Mouse (Mus musculus) forebrain, embryonic 14.5 days (tissue): ENCODE data around the gene Gm21680. TPM values are rescaled to one million over a fixed set of nuclear protein-coding genes. Genes with fewer than 3 reads are reported as not detected.
"Not testable (repeated sequence)": the region's sequence is repeated elsewhere in the genome, so short reads cannot be mapped to it uniquely, and the experiment has no call there.

ENCODE experiments used
- ATAC-seq: fragments of 200-750 bp; cut with Nextera tagmentation; 2 replicates; pipeline ENCODE4 v1.8.0; 2017; ENCODE audit warnings: mild to moderate bottlenecking, moderate library complexity
- DNase-seq: peaks from one replicate; pipeline ENCODE4 v3.0.0-alpha.2; 2015; ENCODE audit warnings: low spot score
- H3K27ac ChIP-seq: fragments of 300-500 bp; sonication (generic); 2 replicates; pipeline ENCODE4 v1.5.1; 2014; ENCODE audit warnings: low read depth, mild to moderate bottlenecking, control low read depth, low read length, moderate library complexity
- H3K27me3 ChIP-seq: fragments of 300-500 bp; sonication (generic); replicated peaks from 2 replicates; pipeline ENCODE4 v1.6.1; 2014; ENCODE audit warnings: low read length, control low read depth, mixed read lengths; ENCODE audit not compliant: control insufficient read depth, insufficient read depth
- H3K36me3 ChIP-seq: fragments of 300-500 bp; sonication (generic); 2 replicates; pipeline ENCODE4 v1.6.1; 2014; ENCODE audit warnings: low read length, control low read depth; ENCODE audit not compliant: control insufficient read depth, insufficient read depth
- H3K4me1 ChIP-seq: fragments of 300-500 bp; sonication (generic); 2 replicates; pipeline ENCODE4 v1.6.1; 2014; ENCODE audit warnings: antibody characterized with exemption, low read length, control low read depth; ENCODE audit not compliant: control insufficient read depth, insufficient read depth
- H3K4me2 ChIP-seq: fragments of 300-500 bp; sonication (generic); 2 replicates; pipeline ENCODE4 v1.6.1; 2014; ENCODE audit warnings: mild to moderate bottlenecking, control low read depth, low read length
- H3K4me3 ChIP-seq: fragments of 300-500 bp; sonication (generic); 2 replicates; pipeline ENCODE4 v1.5.1; 2014; ENCODE audit warnings: low read depth, low read length, control low read depth
- H3K9ac ChIP-seq: fragments of 300-500 bp; sonication (generic); 2 replicates; pipeline ENCODE4 v1.6.1; 2014; ENCODE audit warnings: mild to moderate bottlenecking, low read length, control low read depth, moderate library complexity
- H3K9me3 ChIP-seq: fragments of 300-500 bp; sonication (generic); replicated peaks from 2 replicates; pipeline ENCODE4 v1.6.1; 2016; ENCODE audit warnings: low read length, control low read depth, mixed read lengths; ENCODE audit not compliant: control insufficient read depth
- WGBS: fragments of 180-500 bp; shearing (Covaris S2); extraction: QIAGEN DNeasy Blood & Tissue Kit; methylation state at CpG from one replicate; pipeline ENCODE4 v1.1.7; 2014; 5-methylcytosine and 5-hydroxymethylcytosine counted together
- polyA plus RNA-seq: library from polyadenylated mRNA; unstranded; fragments of >200 nt; fragmentation: Nextera tagmentation; extraction: Ambion mirVana; gene quantifications from 2 replicates; pipeline ENCODE4 v1.2.1, GENCODE M21; 2014

Gm21680 gene
- not detected in 2 replicates for polyA plus RNA-seq

DNA sequence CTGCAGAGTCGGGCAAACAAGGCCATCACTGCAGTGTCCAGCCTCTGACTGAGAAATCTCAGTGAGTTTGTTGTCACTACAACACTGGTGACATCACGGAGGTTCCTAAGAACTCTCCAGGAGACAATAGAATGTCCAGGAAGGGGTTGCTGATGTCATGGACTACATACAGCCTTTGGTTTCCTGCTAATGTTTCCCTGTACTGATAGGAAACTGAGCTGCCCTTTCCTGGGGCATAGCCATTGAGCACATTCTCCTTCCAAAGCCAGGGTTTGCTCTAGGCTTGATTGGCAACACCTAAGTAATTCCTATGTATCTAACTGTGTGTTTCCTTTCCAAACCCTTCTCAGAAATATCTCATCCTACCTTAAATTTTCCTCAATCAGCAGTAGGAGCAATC lies at the start of gene Gm21680:
Gm21680 (minus strand) TSS at position 101 of the 400 bp plus-strand sequence.
- H3K9ac ChIP-seq: not testable (repeated sequence)
- no CpG with 5 or more reads among the region's 2 CpGs for WGBS

DNA sequence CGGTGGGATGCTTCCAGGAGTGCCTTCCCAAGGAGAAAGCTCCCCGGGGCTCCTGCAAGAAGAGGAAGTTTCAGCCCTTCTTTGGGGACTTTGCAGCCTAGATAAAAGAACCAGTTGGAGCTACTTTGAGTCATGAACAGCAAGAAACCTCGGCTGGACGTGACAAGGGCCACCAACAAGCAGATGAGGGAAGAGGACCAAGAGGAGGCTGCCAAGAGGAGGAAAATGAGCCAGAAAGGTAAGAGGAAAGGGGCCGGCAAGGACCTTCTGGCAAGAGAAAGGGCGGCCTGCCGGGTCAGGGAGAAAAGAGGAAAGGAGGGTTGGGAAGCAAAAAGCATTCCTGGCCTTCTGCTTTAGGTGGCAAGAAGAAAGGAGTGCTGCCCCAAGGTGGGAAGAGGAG lies 35.2 kb upstream of the Gm21680 start:
- H3K4me3 ChIP-seq, H3K9ac ChIP-seq, H3K27ac ChIP-seq, DNase-seq, H3K9me3 ChIP-seq, H3K27me3 ChIP-seq, H3K4me1 ChIP-seq, H3K36me3 ChIP-seq: not testable (repeated sequence)
- WGBS: 78% methylated on average over 6 of the region's 7 CpGs
- ATAC-seq: 0 out of 2 replicates have a peak, but pooled peaks have one; percentile 10
- H3K4me2 ChIP-seq: peak overlapping the region; percentile 74; the same call in 1 of the 2 replicates

More for the DNA sequence above, at the start of gene Gm21680:
- H3K4me2 ChIP-seq, H3K27ac ChIP-seq, H3K4me3 ChIP-seq, H3K36me3 ChIP-seq, ATAC-seq, H3K27me3 ChIP-seq, H3K9me3 ChIP-seq, H3K4me1 ChIP-seq, DNase-seq: not testable (repeated sequence)

DNA sequence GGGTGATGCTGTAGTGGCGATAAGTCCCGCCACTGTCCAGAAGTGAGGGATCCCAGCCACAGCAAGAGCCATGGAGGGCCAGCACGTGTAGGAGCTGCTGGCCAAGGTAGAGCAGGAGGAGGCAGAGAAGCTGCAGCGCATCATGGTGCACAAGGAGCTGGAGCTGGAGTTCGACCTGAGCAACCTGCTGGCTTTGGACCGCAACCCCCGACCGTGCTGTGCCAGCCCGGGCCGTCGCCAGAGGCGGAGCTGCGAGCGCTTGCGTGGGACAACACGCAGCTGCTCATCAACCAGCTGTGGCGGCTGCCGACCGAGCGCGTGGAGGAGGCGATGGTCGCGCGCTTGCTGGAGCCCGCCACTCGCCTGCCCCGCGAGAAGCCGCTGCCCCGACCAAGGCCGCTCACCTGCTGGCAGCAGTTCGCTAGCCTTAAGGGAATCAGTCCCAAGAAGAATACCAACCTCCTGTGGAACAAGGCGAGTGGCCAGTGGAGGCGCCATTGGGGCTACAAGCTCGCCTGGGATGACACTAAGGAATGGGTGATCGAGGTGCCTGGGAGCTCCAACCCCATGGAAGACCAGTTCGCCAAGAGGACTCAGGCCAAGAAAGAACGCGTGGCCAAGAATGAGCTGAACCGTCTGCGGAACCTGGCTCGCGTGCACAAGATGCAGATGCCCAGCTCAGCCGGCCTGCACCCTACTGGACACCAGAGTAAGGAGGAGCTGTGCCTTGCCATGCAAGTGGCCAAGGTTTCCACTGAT lies 34.7 kb upstream of the Gm21680 start:
- DNase-seq (peak; percentile 59), ATAC-seq (peak; percentile 91)
- not testable (repeated sequence) for H3K27ac ChIP-seq, H3K36me3 ChIP-seq, H3K27me3 ChIP-seq, H3K4me1 ChIP-seq, H3K9me3 ChIP-seq
- Histone ChIP-seq H3K4me3 (peak overlapping the region; percentile 36), H3K4me2 (peak overlapping the region; percentile 74), H3K9ac (peak overlapping the region; percentile 49)
- WGBS: 21% methylated on average over 45 of the region's 45 CpGs

DNA sequence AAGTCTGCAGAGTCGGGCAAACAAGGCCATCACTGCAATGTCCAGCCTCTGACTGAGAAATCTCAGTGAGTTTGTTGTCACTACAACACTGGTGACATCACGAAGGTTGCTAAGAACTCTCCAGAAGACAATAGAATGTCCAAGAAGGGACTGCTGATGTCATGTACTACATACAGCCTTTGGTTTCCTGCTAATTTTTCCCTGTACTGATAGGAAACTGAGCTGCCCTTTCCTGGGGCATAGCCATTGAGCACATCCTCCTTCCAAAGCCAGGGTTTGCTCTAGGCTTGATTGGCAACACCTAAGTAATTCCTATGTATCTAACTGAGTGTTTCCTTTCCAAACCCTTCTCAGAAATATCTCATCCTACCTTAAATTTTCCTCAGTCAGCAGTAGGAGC lies 32.2 kb upstream of the Gm21680 start, which contains the start of gene Gm1979:
Gm1979 (minus strand) TSS at position 101 of the 400 bp plus-strand sequence.
- 100% methylated on average over 1 of the region's 2 CpGs for WGBS
- not testable (repeated sequence) for DNase-seq, H3K4me1 ChIP-seq, H3K36me3 ChIP-seq, H3K9ac ChIP-seq, H3K27ac ChIP-seq, H3K27me3 ChIP-seq, ATAC-seq, H3K4me3 ChIP-seq, H3K4me2 ChIP-seq, H3K9me3 ChIP-seq

- H3K4me1 ChIP-seq, H3K4me2 ChIP-seq, ATAC-seq, H3K36me3 ChIP-seq, H3K9ac ChIP-seq, H3K9me3 ChIP-seq, H3K4me3 ChIP-seq, DNase-seq, H3K27me3 ChIP-seq, H3K27ac ChIP-seq: not testable (repeated sequence)
- no CpG with 5 or more reads among the region's 3 CpGs for WGBS
Measured at GRCm38 (mm10) chr5:25988550-25988949, 16.1 kb upstream of the Gm21680 start, which contains the start of gene Gm21698. Gene Gm21698, minus strand, starts transcription at chr5:25988650.

GRCm38 (mm10) chr5:25957050-25957449 lies 15.4 kb downstream of the Gm21680 start:
- H3K9me3 ChIP-seq, H3K4me3 ChIP-seq, H3K9ac ChIP-seq, H3K36me3 ChIP-seq, DNase-seq, ATAC-seq, H3K27me3 ChIP-seq, H3K4me1 ChIP-seq, H3K27ac ChIP-seq: not testable (repeated sequence)
- 0 out of 2 replicates have a peak overlapping the region, but pooled peaks have one; percentile 36 for H3K4me2 ChIP-seq
- 68% methylated on average over 16 of the region's 17 CpGs for WGBS

GRCm38 (mm10) chr5:25956611-25957010 lies 15.9 kb downstream of the Gm21680 start:
- WGBS: 41% methylated on average over 32 of the region's 32 CpGs
- not testable (repeated sequence) for H3K36me3 ChIP-seq, H3K27ac ChIP-seq, DNase-seq, H3K4me1 ChIP-seq, H3K9me3 ChIP-seq, H3K27me3 ChIP-seq, H3K4me3 ChIP-seq, H3K9ac ChIP-seq
- ATAC-seq: peak; percentile 65
- H3K4me2 ChIP-seq: peak overlapping the region; percentile 36

DNA sequence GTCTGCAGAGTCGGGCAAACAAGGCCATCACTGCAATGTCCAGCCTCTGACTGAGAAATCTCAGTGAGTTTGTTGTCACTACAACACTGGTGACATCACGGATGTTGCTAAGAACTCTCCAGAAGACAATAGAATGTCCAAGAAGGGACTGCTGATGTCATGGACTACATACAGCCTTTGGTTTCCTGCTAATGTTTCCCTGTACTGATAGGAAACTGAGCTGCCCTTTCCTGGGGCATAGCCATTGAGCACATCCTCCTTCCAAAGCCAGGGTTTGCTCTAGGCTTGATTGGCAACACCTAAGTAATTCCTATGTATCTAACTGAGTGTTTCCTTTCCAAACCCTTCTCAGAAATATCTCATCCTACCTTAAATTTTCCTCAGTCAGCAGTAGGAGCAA lies 18.1 kb downstream of the Gm21680 start, which contains the start of gene Gm21671:
Gm21671 (minus strand) TSS at position 101 of the 400 bp plus-strand sequence.
- DNase-seq, H3K36me3 ChIP-seq, H3K9ac ChIP-seq, ATAC-seq, H3K9me3 ChIP-seq, H3K4me1 ChIP-seq, H3K4me2 ChIP-seq, H3K27ac ChIP-seq, H3K4me3 ChIP-seq, H3K27me3 ChIP-seq: not testable (repeated sequence)
- WGBS: 87% methylated on average over 2 of the region's 2 CpGs

DNA sequence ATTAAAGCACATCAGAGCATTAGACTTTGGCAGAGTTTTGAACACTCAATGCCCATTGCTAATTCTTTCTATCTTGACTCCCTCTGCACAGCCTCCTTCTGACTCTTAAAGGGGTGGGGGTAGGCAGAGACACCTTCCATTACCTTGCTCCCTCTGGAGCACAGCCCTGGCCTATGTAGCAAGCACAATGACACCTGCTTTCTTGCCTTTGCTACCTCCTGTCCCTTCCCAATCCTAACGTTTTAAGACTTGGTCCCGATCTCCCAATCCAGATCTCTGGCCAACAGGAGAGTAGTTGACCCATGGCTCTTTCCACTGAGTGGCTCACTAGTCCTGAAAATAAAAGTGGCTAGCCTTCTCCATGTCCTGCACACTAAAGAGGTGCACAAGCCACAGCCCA lies 27.1 kb downstream of the Gm21680 start:
- H3K9ac ChIP-seq, H3K27me3 ChIP-seq, H3K4me3 ChIP-seq, H3K9me3 ChIP-seq, H3K4me2 ChIP-seq, ATAC-seq, H3K27ac ChIP-seq, DNase-seq, H3K36me3 ChIP-seq, H3K4me1 ChIP-seq: not testable (repeated sequence)
- 86% methylated on average over 2 of the region's 2 CpGs for WGBS
